Mouse (Mus musculus) gastrocnemius, postnatal 25 days (tissue): ENCODE results near the gene Aimp2. TPM values are rescaled to one million over a fixed set of nuclear protein-coding genes. Genes with fewer than 3 reads are reported as not detected.

ENCODE experiments used
- DNase-seq: peaks from one replicate; pipeline ENCODE4 v3.0.0; 2022
- long read RNA-seq, 2 experiments: library from polyadenylated mRNA; stranded (forward); transcript quantifications; one replicate each; pipeline ENCODE4 v2.0.0; 2021
- total RNA-seq, 2 experiments: library from RNA; stranded (reverse); gene quantifications; 1 replicate in 1 of 2; 2 replicates in 1 of 2; pipeline ENCODE4 v1.2.3; 2021

Aimp2 gene
- total RNA-seq = 100 to 1,000 TPM; 125 to 189 TPM
- long read RNA-seq, experiment 1, transcript Aimp2-201 (4 exons, 1,185 nt) = minor isoform, 79 of 202 reads
- long read RNA-seq, experiment 1, transcript Aimp2-202 (4 exons, 1,073 nt) = major isoform, 106 of 202 reads
- long read RNA-seq, experiment 1, partial matches to known transcripts = 12 of 202 reads
- long read RNA-seq, experiment 1, other reads (novel, unspliced or antisense) = 5 of 202 reads
- long read RNA-seq, experiment 2, transcript Aimp2-202 (4 exons, 1,073 nt) = major isoform, 99 of 195 reads
- long read RNA-seq, experiment 2, transcript Aimp2-201 (4 exons, 1,185 nt) = minor isoform, 86 of 195 reads
- long read RNA-seq, experiment 2, partial matches to known transcripts = 1 of 195 reads
- long read RNA-seq, experiment 2, other reads (novel, unspliced or antisense) = 9 of 195 reads

DNA sequence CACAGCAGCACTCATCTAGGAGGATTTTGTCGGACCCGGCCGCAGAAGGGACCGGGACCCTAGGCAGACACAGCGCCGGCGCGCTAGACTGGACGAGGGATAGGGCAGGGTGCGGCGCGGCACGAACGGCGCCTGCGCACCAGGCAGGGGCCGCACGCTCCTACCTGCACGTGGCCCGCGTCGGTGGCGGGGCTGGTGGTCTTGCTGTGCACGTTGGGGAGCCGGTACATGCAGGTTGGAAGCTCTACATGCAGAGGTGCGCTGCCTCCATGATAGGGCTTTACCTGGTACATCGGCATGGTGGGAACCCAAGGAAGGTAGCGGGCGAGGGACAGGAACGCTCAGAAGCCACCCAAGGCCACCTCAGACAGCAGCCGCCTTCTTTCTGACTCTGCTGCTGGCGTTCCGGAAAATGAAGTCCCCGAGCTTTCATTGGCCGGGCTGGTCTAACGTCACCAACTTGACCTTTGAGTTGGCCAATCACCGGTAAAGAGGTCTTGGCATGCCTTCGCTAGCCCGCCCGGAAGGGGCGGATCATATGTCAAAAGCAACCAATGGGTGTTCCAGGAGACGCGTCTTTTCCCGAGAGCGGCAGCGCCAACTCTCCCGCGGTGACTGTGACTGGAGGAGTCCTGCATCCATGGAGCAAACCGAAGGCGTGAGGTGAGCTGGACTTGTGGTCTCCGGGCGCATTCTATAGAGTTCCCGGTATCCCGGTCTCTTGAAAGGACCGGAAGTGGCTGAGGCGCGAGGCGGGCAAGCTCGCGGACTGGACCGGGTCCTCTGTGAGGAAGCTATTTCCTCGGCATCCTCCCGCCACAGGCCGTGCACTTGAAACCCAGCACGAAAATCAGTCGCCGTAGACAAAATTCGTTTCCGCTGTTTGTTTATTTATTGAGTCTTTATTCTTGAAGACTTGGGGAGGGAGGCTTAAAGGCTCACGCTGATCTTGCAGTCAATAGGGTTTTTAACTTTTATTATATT lies at the start of gene Aimp2, which contains the start of gene Pms2:
Aimp2 (minus strand) TSS at position 431 of the 984 bp plus-strand sequence.
Pms2 (plus strand) TSS at position 548 of the 984 bp plus-strand sequence.
- DNase-seq = peak; percentile 96

DNA sequence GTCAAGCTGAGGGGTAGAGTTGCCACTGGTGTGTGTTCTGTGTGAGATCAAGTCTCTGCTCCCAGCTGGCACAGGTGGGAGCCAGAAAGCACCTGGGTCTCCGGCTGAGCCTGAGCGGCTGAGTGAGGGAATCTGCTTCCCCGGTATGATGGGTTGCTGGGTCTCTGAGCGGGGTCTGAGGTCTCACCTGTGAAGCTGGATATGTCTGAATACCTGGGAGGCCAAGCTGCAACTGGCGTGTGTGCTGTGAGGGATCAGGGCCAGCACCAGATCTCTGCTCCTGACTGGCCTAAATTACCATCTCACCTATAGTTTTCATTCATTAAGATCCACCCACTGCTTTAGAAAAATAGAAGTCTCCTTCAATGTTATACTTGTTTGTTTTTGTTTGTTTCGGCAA lies 47.5 kb upstream of the Aimp2 start:
- DNase-seq = no peak

DNA sequence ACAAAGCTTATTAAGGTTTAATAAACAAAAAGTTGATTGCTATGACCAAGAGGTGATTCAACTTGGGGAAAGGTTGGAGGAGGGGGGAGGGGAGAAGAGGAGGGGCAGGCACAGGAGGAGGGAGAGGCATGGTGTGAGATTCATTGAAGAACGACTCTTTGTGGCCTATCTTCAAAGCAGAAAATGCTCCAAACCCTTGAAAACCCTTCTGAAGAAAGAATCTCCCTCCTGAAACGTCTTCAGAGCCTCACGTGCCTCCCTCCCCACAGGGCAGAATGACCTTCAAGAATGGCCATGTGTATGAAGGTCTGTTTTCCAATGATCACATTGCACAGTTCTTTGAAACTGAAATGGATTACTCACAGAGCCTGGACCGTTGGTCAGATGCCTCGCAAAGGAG lies 40.4 kb upstream of the Aimp2 start:
- no peak for DNase-seq

DNA sequence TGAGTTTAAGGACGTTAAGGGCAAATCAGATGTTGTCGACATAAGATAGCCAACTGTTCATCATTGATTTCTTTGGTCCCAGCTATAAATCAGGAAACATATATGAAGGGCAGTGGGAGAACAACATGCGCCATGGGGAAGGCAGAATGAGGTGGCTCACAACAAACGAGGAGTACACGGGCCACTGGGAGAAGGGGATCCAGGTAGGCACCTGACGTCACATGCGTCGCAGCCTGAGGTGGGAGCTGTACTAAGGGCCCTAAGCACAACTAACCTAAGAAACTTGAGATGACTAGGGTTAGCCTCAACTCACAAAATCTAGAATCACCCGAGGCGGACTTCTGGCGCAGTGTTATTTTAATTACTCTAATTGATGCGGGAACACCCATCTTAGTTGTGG lies 38.7 kb upstream of the Aimp2 start:
- no peak for DNase-seq

- no peak for DNase-seq
Observed at GRCm38 (mm10) chr5:143943231-143944125, 33.8 kb upstream of the Aimp2 start.

- no peak for DNase-seq
Observed at GRCm38 (mm10) chr5:143941588-143941987, 31.9 kb upstream of the Aimp2 start.

DNA sequence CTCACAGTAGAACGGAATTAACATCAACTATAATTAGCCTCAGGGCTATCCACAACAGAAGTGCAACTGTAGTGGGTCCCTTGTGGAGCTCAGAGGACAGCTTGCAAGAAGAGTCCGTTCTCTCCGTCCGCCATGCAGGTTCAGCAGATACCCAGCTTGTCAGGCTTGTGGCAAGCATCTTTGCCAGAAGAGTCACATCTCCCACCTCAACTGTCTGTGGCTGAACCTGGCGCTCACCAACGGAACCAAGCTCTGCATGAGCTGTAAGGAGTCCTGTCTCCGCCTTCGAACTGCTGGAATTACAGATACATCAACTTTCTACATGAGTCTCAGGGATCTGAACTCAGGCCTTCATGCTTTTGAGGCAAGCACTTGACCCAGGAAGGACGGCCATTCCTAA lies 26.5 kb upstream of the Aimp2 start:
- DNase-seq = no peak

- no peak for DNase-seq
Observed at GRCm38 (mm10) chr5:143933875-143934274, 24.2 kb upstream of the Aimp2 start.

DNA sequence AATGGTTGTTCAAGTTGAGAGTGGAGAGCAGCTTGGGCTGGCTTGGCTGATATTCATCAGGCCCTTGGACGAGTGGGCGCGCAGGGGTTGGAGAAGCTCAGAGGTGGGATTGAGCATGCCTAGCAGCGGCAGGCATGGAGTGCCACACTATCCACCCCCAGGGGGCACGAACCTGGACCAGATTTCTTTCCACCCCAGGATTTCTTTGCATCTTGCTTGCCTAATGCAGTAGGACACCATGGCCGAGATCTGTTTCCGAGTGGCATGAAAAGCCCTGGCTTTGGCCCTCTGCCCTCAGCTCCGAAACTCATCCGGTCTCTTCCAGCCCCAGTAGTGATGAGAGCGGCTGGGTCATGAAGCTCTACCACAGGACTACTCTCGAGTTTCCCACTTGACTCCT lies 23.8 kb upstream of the Aimp2 start:
- no peak for DNase-seq

GRCm38 (mm10) chr5:143932831-143933230 lies 23.2 kb upstream of the Aimp2 start, which contains the start of gene Rsph10b:
Gene Rsph10b (plus strand): TSS chr5:143933035.
- DNase-seq = no peak

GRCm38 (mm10) chr5:143931863-143932580 lies 22.4 kb upstream of the Aimp2 start:
- DNase-seq = no peak

GRCm38 (mm10) chr5:143930656-143931055 lies 21.0 kb upstream of the Aimp2 start:
- DNase-seq = no peak

GRCm38 (mm10) chr5:143929291-143929690 lies 19.6 kb upstream of the Aimp2 start:
- no peak for DNase-seq

DNA sequence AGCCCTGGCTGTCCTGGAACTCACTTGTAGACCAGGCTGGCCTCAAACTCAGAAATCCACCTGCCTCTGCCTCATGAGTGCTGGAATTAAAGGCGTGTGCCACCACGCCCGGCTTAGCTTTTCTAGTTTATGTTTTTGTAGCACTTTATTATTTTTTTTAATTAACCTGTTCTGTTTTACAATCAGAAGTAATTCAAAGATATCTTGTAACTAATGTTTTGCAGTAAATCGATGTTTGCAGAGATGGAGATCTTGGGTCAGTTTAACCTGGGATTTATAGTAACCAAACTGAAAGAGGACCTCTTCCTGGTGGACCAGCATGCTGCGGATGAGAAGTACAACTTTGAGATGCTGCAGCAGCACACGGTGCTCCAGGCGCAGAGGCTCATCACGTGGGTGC lies 18.2 kb upstream of the Aimp2 start, which contains the start of gene Gm42421:
Gm42421 (plus strand) TSS at position 301 of the 400 bp plus-strand sequence.
- DNase-seq = no peak

DNA sequence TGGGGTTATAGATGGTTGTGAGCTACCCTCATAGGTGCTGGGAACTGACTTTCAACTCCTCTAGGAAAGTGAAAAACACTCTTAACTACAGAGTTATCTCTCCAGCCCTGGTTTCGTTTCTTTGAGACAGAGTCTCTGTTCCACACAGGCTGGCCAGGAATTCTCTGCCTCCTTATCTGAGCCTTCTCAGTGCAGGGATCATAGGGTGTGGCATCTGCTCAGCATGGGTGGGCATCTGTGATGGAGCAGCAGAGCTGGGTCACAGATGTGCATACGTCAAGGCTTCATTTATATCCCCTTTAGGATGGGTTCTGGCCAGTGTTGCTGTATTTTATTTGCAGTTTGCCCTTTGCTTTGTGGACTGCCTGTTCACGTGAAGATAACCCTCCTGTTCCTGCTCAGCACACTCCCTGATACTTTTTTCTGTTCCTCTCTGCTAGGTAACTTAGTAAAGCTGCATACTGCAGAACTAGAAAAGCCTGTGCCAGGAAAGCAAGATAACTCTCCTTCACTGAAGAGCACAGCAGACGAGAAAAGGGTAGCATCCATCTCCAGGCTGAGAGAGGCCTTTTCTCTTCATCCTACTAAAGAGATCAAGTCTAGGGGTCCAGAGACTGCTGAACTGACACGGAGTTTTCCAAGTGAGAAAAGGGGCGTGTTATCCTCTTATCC lies 15.3 kb upstream of the Aimp2 start:
- no peak for DNase-seq

DNA sequence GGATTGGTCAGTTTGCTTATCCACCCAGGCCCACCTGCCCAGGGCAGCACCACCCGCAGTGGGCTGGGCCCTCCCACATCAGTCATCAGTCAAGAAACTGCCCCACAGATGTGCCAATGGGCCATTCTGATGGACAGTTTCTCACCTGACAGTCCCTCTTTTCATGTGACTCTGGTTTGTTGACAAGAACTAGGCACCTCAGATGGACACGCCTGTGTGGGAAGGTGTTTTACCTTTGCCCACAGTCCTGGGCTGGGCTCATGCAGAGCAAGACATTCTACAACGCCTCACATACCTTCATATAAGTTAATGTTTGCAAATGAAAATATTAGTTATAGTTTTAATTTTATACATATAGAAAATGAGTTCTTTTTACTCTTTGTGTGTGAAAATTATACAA lies 8.5 kb upstream of the Aimp2 start:
- DNase-seq = no peak

GRCm38 (mm10) chr5:143917418-143917817 lies 7.8 kb upstream of the Aimp2 start:
- peak; percentile 32 for DNase-seq

GRCm38 (mm10) chr5:143916221-143916620 lies 6.6 kb upstream of the Aimp2 start:
- no peak for DNase-seq

DNA sequence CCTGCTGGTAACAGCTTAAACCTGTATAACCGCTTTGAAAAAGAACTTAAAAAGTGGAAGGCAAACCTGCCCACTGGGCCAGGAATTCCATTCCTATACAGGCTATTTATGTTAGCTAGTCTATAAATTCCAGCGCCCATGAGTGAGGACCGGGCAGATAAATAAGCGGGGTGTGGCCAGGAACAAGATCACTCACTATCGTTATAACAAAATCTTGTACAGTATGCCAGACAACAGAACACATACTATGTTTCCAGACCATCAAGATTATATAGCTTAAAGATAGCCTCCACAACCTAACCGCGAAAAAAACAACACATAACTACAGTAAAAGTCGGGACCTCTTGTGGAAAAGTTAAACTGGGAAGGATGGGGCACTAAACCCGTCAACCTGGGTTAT lies 721 bp downstream of the Aimp2 start:
- no peak for DNase-seq

- no peak for DNase-seq
Observed at GRCm38 (mm10) chr5:143906429-143906828, 3.2 kb downstream of the Aimp2 start.
